Mouse (Mus musculus): ENCODE results near the gene Tbc1d16.

Gene Tbc1d16

DNA sequence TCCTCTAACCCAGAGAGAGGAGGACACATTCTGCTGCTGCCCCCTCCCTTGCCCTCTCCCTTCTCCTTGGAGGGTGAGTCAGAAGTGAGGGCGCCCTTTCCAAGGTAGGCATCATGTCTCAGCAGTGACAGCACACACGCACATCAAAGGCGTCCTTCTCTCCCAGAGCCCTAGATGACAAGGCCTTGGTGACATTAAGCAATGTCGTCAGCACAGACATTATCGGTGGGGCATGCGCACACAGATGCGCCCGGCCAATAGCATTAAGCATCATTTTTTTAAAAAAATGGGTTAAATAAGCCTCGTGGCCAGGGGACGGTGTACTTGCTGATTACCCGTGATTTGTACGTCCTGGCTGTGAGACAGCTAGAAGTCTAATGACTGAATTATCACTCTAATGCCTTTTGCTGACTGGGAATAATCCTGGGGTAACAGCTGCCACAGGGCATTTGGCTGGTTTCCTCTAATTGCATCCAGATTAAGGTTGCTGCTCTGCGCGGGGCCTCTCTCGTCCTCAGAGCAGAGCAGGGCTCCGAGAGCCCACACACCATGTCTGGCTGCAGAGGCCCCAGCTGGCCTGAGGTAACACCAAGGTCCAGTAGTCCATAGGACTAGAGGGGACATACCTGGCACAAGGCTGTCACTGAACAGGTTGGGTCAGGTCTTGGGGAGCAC, 83.4 kb downstream of the Tbc1d16 start:
- DNase-seq (ENCODE audit: low spot score in 2 of 2) = no peak

DNA sequence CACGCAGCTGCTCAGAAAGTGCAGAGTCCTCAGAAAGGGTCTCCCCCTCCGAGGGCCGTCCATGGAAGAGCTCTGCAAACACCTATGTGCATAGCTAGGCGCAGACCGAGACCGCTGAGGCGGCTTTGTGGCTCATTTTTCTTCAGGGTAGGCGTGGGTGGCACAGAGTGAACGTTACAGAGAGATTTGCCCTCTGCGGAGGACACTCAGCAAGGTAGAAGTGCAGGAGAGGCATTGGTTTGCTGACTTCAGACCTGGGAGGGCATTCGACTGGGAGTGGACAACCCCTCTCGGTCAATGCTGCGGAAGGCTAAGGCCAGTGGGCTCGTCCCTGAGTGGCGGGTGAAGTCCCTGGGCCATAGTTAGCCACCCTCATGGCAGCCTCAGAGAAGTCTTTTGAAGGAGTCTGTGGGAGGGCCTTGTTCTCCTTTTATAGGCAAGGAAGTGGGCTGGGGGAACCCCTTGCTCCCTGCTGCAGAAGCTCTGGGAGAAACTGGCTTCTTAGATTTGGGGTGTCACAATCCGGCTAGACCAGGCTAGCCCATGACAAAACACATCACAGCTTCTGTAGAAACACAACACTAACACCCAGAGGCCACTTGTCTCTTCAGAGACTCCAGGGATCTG, 84.8 kb downstream of the Tbc1d16 start:
- no peak for DNase-seq (ENCODE audit: low spot score in 2 of 2)

DNA sequence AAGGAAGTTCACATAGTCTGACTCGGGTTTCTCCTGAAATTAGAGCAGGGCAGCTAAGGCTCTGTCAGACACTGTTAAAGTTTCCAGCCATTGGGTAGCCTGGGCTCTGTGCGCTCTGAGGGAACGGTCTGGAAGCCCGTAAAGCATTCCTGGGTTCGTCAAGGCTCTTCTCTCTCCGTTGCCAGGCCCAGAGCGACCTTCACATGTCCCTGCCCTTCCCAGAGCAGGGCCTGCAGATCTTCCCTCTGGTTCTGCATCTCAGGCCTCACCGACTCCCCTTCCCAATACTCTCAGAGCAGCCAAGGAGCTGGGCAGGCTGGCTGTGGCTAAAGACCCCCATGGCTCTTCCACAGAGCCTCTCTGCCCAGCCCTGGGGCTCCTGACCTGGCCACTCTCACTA, 85.7 kb downstream of the Tbc1d16 start:
- DNase-seq (ENCODE audit: low spot score in 2 of 2) = no peak

DNA sequence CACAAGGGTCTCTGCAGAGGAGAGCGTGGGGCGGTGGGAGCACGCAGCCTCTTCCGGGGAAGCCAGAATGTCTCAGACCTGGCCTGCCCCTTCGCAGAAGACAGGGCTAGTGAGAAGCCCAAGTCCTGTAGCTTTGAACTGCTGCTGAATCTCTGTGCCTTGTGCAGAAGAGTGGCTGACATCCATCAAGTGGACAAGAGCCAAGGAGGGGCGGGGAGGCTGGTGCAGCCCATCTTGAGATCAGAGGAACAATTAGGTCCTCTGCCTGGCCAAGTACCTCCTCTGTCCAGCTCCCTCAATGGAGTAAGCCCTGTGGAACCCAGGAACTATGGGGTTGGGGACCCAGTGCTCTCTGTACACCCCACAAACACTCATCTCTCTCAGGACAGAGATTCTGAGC, 89.3 kb downstream of the Tbc1d16 start:
- DNase-seq (ENCODE audit: low spot score in 2 of 2) = no peak

DNA sequence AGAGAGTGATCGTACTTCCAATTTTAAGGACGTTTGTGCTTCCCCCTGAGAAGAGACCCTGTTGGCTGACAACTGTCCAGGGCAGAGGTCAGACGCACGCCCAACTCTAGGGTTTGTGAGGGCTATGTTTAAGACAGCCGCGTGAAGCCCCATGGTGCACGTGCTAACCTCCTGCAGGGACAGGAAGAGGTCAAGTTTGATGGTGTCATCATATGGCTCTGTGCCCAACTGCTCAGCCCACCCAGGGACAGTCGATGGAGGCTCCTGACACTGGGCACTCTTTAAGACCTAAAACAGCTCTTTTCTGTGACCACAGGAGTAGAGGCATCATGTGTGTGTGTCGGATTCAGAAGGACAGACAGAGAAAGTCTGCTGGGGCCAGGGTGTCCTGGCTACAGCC, 90.1 kb downstream of the Tbc1d16 start:
- DNase-seq (ENCODE audit: low spot score in 2 of 2) = no peak

DNA sequence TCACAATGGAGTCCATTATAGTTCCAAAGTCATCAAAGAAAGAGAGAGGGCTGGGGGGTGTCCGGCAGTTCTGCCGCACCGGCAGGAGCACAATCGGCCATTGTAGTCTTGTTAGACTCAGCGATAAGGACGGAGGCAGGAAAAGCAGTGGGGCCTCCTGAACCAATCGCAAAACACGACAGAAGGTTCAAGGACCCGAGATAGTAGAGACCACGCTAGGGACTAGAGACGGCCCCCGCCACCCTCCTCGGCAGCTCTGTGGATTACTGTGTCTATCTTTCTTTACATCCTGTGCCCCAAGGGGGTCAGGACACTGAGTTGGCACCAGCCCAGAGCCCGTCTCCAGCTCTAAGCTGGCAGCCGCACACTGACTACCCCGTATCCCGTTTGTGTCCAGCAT, 93.7 kb downstream of the Tbc1d16 start:
- no peak for DNase-seq (ENCODE audit: low spot score in 2 of 2)

DNA sequence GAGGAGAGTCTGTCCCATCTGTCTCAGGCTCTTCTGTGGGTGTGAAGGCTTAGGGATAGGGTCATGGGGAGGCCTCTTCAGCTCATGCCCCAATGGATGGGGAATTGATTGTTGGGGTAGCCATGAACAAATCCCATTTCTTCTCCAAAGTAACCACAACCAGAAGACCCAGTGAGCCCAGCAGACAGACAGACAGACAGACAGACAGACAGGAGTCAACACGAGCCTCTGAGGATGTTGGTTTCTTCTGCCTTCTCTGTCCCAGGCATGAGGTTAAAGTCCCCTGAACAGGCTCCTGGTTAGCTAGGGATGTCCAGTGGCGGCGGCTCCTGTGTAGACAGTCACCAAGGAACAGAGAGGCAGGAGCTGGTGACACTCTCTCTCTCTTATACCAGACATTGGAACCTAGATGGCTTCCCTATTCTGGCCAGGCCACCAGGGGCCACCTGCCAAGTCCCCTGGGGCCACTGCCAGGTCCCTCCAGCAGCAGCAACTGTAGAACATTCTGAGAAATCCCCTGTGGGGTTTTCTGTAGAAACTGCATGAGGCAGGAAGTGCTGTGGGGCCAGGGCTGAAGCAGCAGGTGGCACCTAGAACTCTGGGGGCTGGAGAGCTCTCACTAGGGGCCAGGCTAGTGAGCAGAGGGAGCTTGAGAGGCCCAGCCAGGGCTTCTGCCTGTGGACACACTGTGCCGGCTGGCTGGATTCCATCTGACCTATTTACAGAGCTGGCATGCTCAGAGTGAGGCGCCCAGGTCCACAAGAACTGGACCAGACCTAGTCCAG, 94.7 kb downstream of the Tbc1d16 start:
- DNase-seq (ENCODE audit: low spot score in 2 of 2) = peak in 1 of 2 experiments; percentile 40

DNA sequence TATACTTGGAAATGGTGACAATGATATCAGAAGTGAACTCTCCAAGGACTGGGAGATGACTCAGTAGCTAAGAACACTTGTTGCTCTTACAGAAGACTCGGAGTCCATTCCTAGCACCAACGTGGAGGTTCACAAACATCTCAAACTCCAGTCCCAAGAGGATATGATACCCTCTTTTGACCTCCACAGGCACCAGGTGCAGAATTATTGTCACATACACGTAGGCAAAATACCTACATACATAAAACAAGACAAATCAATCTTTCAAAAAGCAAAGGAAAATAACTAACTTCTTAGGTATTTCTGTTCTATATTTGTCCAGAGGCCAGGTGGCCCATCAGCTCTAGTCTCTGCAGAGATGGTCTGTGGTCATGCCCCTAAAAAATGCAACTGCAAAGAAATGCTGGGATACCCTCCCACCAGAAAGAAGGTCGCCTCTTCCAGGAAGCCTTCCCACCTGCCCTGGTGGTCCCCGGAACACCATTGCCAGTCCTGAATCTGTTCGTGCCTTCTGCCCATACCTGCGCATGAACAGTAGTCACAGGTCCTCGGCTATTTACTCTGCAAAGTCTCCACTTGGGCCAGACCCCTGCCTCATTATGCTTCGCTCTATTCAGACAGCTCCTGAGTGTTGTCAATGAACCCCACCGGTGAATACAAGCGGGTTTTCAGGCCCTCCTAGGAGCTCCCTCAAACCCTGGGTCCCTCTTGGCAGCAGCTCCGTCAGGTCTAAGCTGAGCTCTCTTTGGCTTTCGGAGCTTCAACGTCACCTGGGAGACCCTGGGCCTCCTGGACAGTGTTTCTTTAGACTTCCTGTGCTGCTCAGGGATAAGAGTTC, 95.9 kb downstream of the Tbc1d16 start:
- no peak for DNase-seq (ENCODE audit: low spot score in 2 of 2)

DNA sequence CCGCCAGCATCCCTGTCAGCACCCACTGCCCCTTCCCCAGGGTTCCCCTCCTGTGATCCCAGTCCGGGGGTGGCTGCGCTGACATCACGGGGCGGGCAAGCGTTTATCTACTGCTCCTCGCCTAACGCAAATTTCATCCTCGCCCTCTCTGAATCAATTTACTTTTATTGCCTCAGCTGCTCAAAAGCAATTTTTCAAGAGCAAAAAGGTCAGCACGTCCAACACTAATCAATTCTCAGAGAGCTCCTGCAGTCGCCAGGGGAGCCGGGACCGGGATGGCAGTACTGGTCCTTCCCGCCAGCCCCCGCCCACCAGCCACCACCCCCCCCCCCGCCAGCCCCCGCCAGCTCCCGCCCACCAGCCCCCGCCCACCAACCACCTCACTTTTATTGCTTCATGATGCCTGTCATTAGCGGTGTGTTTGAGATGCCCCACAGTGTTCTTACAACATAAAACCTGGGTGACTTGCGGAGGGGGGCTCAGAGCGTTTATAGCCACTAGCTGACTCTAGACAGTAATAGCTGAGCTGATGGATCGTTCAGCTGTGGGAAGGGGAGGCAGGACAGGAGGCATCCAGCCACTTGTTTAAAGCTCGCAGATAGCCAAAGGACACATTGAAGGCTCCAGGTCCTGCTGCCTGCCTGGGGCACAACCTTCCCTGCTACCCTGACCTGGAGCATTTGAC, 98.1 kb downstream of the Tbc1d16 start:
- no peak for DNase-seq (ENCODE audit: low spot score in 2 of 2)

DNA sequence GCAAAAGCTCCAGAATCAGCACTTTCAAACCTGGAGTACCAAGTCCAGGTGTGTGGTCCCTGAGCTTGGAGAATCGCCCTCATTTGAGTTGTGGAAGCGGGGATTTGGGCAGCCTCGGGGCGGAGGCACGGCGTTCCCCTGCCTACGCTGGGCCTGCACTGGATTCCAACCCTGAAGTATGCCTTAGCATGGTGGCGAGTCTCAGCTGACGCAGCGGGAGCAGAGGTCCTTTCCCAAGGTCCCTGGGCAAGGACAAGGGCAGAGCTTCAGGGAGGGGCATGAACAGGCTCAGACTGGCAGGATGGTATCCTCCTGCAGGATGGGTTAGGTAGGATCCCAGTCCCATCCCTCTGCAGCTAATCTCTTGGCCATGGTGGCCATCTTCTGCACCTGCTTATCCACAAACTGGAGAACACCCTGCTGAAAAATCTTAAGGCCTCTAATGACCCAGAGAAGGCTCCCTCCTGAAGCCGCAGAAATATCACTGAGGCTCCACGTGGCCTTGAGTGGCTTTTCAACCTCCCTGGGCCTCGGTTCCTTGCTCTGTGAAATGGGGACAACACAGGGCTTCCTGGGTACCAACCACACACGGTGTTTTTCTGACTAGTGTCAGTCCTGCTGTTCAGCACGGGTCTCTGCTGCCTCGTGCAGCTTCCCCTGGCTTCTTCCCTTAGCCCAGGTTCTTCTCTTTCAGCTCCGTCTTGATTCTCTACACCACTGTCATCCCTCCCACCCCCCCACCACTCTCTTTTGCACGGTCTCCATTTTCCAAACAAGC, 98.8 kb downstream of the Tbc1d16 start:
- no peak for DNase-seq (ENCODE audit: low spot score in 2 of 2)

DNA sequence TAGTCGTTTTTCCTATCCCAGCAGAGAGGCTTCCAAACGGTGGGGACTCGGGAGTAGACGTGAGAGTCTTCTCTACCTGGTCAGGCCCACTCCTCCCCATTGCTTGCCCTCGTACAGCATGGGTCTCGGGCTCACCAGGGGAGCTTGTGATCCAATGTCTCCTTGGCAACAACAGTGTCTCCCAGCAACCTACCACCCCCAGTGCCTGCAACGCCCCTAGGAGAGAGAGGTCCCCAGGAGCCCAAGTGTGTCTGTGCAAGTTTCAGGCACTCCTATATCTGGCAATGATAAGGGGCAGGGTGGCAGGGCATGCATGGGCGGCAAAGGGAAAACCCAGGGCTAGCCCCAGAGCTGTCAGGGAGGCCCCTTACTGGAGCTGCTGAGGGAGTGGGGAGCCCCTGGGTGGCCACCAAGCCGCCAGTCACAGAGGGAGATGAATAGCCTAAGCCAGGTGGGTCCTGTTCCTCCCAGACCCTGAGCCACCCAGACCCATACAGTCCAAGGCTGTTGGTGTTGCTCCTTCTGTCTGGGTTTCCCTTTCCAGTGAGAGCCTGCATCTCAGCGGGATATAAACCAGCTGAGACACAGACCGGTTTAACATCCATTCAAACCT, 99.5 kb downstream of the Tbc1d16 start:
- DNase-seq (ENCODE audit: low spot score in 2 of 2) = no peak

DNA sequence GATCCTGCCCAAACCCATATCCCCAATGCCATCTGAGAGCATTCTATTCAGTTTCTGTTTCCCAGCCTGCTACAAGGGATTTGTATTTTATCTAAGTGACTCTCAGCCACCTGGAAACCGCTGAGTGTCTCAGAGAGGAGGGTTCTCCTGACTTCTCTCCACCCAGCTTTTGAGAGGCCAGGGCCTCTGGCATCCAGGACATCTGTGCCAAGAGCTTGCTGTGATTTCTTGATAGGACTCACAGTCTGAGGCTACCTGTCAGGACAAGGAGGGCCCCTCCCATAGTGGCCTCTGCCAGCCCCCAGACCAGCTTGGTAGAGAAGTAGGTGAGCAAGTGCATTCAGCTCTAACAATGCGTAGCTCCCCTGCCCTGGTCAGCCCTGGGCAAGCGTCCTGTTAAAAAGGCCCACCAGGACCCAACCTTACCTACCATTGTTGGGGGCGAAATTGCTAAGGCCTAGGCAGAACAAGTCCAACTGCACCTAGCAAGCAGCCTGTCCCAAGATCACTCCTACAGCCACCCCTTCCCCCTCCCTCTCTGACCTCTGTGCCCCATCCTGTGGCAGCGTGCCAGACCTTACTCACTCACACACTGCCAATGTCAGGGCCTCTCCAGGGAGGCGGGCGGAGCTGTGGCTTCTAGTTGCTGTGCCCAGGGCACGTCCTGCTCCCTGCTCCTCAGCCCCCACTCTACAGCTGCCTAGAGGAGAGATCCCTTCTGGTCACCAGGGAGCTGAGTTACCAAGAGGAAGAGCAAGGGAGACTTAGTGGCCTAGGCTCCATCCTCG, 100.4 kb downstream of the Tbc1d16 start:
- no peak for DNase-seq (ENCODE audit: low spot score in 2 of 2)

DNA sequence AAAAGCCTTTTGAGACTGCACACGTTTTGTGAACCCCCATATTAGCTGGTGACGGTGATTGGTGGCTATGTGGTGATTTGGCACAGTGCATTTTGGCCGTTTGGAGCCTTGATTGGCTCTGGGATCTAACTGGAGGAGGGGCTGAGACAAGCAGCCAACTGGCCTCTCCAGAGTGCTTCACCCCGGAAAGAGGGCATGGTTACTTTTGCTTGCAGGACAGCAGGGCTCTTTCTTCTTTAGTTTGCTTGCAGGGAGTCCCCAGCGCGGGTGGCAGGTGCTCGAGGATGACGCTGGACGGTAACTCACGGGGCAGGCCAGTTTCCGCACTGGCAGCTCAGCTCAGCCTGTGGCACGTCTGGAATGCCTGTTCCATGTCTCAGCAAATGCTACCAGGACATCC, 101.2 kb downstream of the Tbc1d16 start:
- no peak for DNase-seq (ENCODE audit: low spot score in 2 of 2)

DNA sequence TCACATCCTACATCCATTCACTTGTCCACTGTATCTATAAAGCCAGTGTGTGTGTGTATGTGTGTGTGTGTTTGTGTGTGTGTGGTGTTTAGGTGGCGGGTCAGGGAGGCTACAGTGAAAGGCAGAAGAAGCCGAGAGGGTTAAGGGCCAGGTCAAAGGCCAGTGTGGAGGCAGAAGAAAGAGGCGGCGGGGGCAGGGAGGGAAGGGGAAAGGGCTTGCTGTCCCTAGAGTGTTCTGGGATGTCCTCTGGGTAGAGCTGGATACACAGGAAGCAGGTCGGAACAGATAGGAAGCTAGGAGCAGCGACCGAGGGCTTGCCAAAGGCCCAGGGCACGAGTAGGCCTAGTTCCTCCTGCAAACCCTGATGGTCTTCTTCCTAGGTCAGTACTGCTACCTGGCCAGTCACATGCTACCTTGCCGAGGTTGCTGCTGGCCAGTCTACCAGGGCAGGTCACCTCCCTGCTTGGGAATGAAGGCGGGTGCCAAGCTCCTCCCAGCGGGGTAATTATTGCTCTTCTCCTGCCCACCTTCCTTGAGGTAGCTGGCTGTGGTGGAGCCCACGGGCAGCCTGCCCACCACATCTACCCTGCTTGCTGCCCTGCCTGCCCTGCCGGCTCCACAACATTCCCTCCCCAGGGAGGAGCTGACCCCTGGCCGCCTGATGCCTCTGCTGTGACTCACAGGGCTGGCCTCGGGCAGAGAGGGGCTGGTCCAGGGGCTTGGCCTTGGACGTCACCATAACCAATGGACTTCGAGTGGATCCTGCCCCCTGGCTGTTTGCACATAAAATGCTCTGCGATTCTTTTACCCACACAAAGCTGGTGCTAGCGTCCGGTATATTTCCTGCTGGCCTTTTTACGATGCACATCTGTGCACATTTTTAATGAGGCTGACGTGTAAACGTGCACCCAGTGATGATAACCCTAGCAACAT, 102.1 kb downstream of the Tbc1d16 start:
- peak; percentile 20 to 43 for DNase-seq (ENCODE audit: low spot score in 2 of 2)

DNA sequence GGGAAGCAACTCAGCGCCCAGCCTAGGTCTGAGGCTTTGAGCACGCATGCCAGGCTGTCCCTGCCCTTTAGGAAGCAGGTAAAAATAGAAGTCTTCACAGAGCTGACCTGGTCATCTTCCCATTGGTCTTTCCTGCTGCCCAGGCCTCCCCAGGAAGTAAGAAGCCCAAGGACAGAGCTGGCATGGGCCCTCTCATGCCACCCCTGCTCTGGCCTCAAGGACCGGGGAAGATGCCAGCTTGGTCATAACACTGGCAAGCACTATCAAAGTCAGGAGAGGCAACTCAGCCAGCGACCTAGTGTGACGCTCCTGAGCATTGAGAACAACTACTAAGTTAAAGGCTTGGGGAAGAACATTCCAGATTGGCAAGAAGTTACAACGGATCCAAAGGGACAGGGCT, 103.8 kb downstream of the Tbc1d16 start:
- DNase-seq (ENCODE audit: low spot score in 2 of 2) = no peak

DNA sequence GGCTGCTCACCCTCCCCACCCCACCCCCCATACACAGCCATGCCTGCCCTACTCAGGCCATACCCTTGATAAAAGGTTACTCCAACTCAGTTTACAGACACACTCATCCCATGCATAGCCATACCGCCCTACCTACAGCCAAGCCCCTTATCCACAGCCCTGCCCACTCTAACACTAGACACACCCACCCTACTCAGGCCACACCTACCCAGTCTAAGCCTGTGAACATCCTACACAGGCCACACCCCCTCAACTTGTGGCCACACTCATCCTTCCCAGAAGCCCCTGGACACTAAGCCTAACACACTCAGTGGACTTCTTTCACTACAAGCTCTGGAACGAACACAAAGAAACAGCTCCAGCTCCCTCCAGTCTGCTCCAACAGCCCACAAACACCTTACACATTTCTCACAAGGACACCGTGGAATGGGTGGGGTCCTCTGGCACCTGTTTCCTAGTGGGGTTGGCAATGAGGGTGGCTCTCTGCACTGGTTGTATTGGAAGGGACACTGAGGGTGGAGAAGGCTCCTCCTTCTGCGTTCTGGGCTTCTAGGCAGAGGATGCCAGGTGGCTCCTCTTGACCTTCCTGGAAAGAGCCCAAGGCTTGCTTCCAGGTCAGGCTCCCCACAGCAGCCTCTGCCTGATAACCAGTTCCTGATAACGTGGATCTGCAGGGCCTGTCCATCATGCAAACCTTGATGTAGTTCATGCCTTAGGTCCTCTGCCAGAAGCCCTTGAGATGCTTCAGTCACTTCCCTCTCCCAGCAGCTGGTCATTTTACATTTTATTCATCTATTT, 104.6 kb downstream of the Tbc1d16 start:
- DNase-seq (ENCODE audit: low spot score in 2 of 2) = no peak

DNA sequence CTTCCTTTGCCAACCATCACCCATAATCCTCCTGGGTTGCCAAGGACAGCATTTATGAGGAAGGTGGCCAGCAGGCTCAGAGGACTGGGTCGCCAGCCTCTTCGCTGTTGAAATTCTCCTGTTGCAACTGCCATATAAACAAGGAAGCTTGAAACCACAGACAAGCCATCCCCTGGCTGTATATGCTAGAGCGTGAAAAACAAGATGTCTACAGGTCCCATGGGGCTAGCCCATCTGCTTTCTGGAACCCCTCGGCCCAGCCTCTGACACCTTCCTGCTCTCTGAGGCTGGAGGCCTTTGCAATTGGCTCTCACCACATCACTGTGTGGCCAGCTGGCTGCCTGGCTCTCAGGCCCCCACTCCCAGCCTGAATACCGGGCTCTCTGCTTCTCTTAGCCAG, 105.9 kb downstream of the Tbc1d16 start:
- DNase-seq (ENCODE audit: low spot score in 2 of 2) = no peak

DNA sequence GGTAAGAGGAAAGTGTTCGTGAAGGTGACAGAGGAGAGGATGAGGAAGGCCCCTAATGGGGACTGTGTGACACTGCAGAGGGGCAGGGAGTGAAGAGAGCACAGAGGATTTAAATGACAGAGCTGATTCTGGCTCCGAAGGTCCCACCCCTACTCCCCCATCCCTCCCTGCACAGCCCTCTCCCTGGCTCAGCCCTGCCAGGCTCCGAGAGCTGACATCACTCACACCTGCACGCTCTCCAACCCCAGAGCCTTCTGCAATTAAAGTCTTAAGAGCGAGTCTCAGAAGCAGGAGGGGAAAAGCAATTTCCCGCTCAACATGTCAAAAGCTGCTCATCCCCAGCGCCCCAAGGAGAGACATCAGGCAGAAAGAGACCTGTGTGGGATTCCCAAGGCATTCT, 109.4 kb downstream of the Tbc1d16 start:
- no peak for DNase-seq (ENCODE audit: low spot score in 2 of 2)

All from frontal cortex, postnatal 36 days (tissue).